Mouse (Mus musculus): ENCODE data around the gene Mettl24.
A peak's percentile ranks its signal among the peaks of the same experiment; 100 is the strongest.
"Not testable (repeated sequence)": the region's sequence is repeated elsewhere in the genome, so short reads cannot be mapped to it uniquely, and the experiment has no call there.

Mettl24 gene

GRCm38 (mm10) chr10:40806221-40806620, 123.1 kb downstream of the Mettl24 start:
- DNase-seq (ENCODE audit: low read depth, low spot score) = no peak

DNA sequence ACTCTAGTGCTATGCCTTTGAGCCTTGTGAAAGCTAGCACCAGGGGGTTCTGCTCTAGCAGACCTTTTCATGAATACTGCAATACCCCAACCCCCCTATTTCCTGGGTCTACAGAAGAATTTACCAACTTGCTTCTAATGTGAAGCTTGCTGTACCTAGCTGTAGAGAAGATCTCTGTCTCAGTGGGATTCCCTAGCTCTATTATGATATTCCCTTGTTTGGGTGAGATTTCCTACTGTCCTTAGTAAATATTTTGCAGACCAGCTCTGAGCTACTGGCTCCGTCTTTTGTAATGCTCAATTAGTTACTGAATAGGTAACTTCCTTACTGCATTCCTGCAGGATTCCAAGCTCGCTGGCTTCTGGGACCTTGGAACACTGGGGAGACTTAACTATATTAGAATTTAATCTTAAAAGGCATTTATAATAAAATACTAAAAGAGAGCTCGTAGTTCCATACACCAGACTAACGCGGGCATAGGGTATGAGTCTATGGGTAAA, 126.4 kb downstream of the Mettl24 start:
- not testable (repeated sequence) for DNase-seq (ENCODE audit: low read depth, low spot score)

DNA sequence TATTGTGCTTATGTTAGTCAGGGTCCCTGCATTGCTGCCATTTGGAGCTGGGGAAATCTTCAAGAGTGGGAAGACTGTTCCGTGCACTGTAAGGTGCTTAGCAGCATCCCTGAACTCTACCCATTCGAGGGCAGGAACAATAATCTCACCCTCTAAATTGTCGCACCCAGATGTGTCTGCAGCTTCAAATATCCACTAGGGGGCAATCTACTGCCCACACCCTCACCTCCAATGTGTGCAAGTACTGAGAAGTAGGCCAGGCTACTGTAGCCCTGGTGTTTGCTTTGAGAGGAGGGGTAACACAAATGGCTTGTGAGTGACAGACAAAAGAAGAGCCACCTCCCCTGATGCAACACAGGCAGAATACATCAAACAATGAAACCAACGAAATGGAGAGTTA, 130.5 kb downstream of the Mettl24 start:
- no peak for DNase-seq (ENCODE audit: low read depth, low spot score)

DNA sequence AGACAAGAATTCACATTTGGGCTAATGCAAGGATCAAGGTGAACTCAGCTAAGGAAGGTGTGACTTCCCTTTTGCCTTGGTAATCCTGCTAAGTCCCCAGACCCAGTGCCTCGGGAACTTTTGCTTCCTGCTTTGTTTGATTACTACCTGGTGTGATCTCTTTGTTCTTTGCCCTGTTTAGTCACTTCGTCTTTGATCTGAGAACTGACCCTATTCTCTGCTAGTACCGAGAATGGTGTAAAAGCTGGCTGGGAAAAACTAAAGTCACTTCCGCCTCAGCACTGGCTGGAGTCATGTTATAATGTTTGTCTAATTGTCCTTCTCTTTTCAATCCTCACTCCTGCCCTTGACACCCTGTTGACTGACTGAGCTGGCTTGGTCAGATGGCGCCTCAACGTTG, 133.4 kb downstream of the Mettl24 start:
- no peak for DNase-seq (ENCODE audit: low read depth, low spot score)

DNA sequence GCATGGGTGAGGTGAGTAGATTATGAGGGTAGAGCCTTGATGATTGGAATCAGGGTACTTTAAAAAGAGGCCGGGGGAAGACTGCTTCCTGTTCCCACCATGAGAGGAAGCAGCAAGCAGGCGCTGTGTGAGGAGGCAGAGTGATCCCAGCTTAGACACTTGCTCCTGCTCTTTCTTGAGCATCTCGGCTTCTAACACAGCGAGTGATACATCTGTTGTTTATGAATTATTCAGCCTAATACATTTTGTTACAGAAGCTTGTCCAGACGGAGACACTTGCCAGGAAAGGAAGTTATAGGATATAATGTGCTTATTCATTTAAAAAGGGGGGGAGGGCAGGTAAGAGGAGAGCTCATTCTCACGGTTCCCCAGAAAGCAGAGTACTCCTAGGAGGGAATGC, 142.9 kb downstream of the Mettl24 start:
- peak; percentile 56 for DNase-seq (ENCODE audit: low read depth, low spot score)

DNA sequence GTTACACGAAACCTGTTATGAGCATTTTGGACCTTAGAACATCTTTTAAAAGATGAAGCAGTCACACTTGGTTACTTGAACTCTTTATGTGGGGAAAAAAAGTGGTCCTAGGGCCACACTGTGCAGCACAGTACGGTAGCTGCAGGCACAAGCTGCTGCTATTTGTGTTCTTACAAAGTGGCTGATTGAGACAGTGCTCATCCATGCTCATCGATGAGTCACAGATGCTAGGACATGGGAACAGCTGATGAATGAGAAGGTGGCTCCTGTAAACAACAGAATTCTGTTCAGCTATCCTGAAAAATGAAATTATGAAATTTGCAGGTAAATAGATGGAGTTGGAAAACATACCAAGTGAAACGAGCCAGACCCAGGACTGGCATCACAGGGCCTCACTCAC, 144.6 kb downstream of the Mettl24 start:
- DNase-seq (ENCODE audit: low read depth, low spot score) = peak; percentile 78

GRCm38 (mm10) chr10:40830312-40830711, 147.2 kb downstream of the Mettl24 start:
- peak; percentile 81 for DNase-seq (ENCODE audit: low read depth, low spot score)

DNA sequence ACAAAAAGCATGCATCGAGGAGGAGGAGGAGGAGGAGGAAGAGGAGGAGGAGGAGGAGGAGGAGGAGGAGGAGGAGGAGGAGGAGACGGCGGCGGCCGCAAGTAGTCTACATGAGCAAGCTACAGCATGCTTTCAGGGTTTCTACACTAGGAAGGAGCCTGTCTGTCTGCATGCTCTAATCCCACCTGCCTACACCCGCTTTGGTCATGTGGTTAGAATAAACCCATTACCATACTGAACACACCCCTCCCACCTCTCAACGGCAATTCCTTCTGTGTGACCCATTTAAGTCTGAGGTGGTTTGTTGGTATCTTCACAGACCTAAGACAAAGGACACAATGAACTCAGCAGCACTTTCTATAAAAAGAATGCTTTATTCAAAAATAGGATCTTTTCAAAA, 148.2 kb downstream of the Mettl24 start:
- peak; percentile 56 for DNase-seq (ENCODE audit: low read depth, low spot score)

GRCm38 (mm10) chr10:40840086-40840485, 157.0 kb downstream of the Mettl24 start:
- no peak for DNase-seq (ENCODE audit: low read depth, low spot score)

DNA sequence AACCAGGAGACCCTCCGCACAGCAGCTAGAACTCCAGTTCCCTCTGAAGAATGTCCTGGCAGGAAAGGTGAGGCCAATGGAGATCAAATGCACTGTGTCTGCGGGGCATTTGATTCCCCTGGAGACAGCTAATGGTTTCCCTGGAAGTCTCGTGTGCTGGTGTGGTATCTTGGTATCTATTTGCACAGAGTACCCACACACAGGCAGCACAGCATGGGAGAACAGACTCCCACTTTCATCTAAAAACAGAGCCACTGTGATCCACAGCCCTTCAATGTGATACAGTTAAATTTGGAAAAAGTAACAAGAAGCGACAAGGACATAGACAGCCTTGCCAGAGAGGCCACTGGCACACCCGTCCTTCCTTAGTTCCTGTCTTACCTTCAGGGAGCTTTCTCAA, 160.8 kb downstream of the Mettl24 start:
- peak; percentile 83 for DNase-seq (ENCODE audit: low read depth, low spot score)

GRCm38 (mm10) chr10:40844546-40844945, 161.5 kb downstream of the Mettl24 start:
- peak; percentile 70 for DNase-seq (ENCODE audit: low read depth, low spot score)

DNA sequence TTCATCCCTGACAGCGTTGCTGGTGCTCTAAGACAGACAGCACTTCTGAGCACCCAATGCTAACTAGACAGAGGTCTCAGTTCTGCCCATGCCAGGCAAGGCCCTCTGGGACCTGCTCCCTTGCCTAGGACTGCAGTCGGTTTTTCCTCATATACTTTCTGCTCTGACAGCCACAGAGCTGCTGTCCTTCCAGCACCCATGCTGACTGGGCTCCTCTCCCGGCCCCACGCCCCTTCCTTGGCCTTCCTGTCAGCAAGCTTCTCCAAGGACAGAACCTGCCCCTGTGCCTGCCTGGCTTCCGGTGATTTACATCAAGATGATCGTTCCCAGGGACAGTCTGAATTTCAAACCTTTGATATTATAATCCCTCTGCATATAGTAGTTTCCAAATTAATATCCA, 162.5 kb downstream of the Mettl24 start:
- DNase-seq (ENCODE audit: low read depth, low spot score) = no peak

DNA sequence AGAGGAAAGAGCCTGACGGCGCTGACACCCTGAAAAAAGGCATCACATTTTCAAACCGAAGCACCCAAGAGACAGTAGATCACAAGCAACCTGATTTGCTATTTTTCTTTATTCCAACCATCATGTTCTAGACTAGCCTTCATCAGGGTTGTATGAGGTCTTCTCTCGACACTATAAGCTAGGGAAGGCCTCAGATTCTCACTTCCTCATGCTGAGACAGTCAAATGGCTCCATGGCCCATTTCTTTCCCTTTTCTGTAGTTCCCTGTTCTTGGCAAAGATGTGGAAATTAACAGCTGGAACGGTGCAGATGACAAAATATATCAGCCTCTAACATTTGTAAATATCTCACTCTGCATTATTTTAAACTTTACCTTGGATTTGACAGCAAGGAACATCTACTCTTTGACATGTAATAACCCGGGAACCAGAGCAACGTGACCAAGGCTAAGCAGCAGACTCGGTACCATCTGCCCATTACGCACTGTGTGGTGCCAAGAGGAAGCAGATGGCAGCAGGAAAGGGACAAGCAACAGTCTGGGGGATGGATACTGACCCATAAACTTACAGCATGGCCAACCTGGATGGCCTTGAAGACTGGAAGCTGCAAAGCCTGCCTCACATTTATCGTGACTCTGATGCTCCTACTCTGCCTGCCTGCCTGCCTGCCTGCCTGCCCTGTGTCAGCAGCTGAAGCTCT, 164.2 kb downstream of the Mettl24 start:
- peak; percentile 97 for DNase-seq (ENCODE audit: low read depth, low spot score)

DNA sequence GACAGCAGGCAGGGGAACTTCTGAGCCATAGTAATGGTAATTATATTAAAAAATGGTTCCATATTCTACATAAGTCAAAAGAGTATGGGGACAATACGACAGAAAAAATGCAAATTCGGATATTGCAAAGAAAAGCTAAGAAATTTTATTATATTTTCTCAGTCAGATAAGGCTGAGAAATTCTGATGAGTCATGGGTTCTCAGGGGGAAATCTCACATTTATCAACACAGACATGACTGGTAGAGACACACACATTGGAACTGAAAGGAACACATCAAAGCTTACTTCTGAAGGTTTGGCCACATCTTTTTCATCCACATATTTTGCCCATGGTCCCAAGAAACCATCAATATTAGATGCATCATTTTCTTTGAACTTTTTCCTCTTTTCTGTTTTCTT, 167.6 kb downstream of the Mettl24 start:
- no peak for DNase-seq (ENCODE audit: low read depth, low spot score)

- no peak for DNase-seq (ENCODE audit: low read depth, low spot score)
Measured at GRCm38 (mm10) chr10:40851138-40851537, 168.1 kb downstream of the Mettl24 start.

GRCm38 (mm10) chr10:40855616-40856015, 172.5 kb downstream of the Mettl24 start:
- no peak for DNase-seq (ENCODE audit: low read depth, low spot score)

DNA sequence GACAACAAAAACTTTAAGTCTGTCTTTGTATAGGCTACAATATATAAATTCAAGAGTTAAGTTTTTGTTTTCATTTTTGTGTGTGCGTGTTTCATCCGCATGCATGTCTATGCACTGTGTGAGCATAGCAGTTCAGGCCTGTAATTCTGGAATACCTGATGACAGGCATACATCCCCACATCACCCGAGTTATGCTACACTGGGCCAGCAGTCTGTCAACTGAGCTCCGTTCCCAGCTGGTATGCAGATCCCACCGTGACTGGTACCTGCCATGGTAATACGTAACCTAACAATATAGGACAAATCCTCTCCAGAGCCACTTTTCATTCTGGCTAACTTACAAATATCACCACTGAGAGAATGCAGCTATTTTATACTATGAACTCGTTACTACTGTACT, 173.6 kb downstream of the Mettl24 start:
- no peak for DNase-seq (ENCODE audit: low read depth, low spot score)

GRCm38 (mm10) chr10:40857599-40857998, 174.5 kb downstream of the Mettl24 start:
- peak; percentile 85 for DNase-seq (ENCODE audit: low read depth, low spot score)
